Mouse (Mus musculus) heart, adult 9 months (tissue): Measurements from ENCODE around the gene Slc48a1.
A peak's percentile ranks its signal among the peaks of the same experiment; 100 is the strongest.

Experiments
- DNase-seq, 2 experiments: peaks; one replicate each; pipeline ENCODE4 v3.0.0; 2022; ENCODE audit warnings: low spot score in 2 of 2

Gene Slc48a1

GRCm38 (mm10) chr15:97782749-97783105 is 4.4 kb downstream of the Slc48a1 start:
- DNase-seq: peak; percentile 70 to 73

GRCm38 (mm10) chr15:97784092-97784559 is 5.8 kb downstream of the Slc48a1 start:
- DNase-seq: peak; percentile 80 to 81

DNA sequence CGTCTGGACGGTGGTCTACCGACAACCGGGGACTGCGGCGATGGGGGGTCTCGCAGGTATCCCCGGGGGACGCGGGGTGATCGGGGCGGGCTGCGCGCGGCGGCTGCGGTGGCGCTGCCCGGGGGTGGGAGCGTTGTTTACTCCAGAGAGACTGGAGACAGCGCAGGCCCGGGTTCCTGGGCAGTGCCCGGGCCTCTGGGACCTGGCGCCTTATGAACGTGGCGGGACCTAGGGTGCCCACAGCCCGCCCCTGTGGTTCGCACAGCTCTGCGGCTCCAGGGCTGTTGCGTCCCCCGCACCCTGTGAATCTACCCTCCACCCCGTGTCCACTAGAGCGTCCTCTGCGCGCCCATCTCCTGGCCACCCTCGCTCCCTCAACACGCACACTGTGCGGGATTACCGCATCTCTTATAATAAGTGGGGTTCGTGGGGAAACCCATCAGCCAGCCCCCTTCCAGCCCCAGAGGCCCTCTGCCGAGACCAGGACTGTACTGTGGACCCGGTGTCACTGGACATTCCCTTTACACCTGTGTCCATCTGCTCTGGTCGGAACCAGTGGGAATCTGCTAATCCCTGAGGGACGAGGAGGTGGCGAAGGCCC is 6.3 kb downstream of the Slc48a1 start:
- DNase-seq: no peak

DNA sequence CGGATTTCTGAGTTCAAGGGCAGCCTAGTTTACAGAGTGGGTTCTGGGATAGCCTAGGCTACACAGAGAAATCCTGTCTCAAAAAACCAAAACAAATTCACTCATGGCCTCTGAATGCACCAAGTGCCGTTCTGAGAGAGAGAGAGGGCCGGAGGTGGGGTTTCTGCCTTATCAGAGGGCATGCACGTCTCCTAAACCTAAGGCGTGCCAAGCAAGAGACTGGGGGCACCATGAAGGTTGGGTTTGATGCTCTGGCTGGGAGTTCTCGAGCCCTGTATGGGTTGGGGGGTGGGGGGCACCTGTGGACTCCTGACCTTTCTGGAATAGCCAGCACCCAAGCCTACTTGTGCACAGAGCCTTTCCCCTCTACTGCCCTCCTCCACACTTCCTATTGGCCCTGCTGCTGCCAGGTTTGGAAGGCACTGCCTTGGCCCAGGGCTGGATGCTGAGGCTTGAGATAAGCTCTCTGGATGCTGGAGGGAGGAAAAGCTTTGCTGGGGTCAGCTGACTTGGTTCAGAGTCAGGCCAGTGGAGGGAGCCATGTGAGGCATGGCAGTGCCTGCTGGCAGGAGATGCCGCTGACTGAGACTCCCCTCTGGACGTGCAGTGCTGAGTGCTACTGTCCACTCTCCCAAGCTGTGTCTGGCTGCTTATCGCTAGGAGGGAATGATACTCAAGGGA is 7.6 kb downstream of the Slc48a1 start:
- DNase-seq: peak; percentile 55 to 60

- peak in 1 of 2 experiments; percentile 46 for DNase-seq
Observed at GRCm38 (mm10) chr15:97786412-97787112, 8.2 kb downstream of the Slc48a1 start.

GRCm38 (mm10) chr15:97787148-97787798 is 9.0 kb downstream of the Slc48a1 start:
- DNase-seq: no peak

GRCm38 (mm10) chr15:97787799-97788667 is 9.7 kb downstream of the Slc48a1 start:
- DNase-seq: no peak

- peak in 1 of 2 experiments; percentile 38 for DNase-seq
Observed at GRCm38 (mm10) chr15:97788821-97789220, 10.5 kb downstream of the Slc48a1 start.

DNA sequence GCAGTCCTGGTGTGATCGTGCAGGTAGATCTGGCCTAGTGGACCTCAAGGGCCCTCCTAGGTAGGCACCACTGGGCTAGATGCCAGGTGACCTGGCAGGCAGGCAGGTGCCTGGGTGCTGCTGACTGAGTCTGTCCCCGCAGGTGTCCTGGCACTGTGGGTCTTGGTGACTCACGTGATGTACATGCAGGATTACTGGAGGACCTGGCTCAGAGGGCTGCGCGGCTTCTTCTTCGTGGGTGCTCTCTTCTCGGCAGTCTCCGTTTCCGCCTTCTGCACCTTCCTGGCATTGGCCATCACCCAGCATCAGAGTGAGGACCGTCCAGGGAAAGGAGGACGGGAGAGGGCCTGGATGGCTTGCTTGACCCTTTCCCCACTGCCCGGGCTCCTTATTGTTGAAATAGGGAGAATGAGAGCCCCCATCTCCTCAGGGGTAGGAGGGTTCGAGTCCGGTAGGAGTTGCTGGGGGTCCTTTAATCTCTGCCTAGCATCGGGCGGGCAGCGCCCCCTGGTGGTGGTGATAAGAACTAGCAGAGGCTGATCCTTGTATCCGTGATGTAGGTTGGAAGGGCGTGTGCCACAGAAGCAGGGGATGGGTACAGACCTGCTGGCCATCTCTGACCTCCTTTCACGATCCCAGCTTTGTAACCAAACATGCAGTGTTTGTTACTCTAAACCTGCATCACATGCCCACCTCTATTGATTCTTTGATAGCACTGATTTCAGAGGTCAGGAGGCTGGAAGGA is 11.6 kb downstream of the Slc48a1 start:
- DNase-seq: no peak

GRCm38 (mm10) chr15:97791126-97791700 is 12.9 kb downstream of the Slc48a1 start:
- DNase-seq: no peak

DNA sequence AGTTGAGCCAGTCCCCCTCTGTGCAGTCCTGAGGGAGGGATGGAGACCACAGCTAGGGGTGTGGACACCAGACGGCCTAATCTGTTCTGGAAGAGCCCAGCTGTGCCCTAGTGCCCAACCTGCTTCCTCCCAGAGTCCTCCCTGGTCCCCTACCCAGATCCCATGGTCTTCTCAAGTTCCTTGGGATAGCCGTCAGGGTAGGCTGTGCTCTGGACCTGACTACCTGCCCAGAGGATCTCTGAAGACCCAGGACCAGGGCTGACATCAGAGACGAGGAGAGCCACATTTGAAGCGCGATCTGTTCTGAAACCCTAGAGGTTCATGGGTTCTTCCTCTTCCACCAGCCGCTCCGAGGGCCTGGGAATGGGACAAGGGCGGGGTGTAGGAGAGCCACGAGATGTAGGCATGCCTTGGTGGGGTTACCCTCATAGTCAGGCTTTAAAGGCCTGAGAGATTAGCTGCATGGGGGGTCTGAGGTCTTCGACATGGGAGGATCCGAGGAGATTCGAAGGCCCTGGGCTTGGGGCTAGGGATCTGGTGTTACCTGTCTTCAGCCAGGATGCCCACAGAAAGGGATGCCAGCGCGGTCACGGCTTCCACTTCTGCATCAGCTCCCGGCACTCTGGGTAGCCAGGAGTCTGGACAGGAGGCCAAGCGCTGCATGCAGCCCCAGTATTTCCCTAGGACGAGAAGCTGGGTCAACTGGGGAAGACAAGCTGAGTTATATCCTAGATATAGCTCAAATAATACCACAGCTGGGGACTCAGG is 15.2 kb downstream of the Slc48a1 start:
- DNase-seq: no peak

GRCm38 (mm10) chr15:97794268-97794667 is 15.9 kb downstream of the Slc48a1 start:
- no peak for DNase-seq

- no peak for DNase-seq
Observed at GRCm38 (mm10) chr15:97795559-97796235, 17.4 kb downstream of the Slc48a1 start.

DNA sequence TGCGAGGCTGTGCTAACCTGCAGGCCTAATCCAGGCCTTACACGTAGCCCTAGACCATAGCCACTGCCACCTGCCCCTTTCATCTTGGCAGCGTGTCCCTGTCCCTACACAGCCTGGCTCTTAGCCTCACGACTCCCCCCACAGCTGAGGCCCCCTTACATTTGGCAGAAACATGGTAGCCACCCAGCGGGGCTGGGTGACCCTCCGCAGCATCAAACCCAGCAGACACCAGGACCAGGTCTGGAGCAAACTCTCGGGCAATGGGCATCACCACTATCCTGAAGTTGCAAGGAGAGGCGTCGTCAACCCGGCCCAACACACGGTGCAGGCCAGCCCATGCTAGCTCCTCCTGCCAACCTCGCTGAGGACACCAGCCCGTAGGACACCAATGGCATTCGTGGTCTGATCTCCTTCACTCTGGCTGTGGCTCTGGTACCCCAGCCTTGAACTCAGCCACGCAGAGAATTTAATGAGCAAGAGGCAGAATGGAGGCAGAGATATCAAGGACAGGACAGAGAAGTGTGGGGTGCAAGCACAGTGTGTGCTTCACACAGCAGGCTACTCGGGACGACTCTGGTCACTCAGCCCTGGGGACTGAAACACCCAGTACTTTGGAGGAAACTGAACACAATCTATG is 18.5 kb downstream of the Slc48a1 start:
- no peak for DNase-seq

DNA sequence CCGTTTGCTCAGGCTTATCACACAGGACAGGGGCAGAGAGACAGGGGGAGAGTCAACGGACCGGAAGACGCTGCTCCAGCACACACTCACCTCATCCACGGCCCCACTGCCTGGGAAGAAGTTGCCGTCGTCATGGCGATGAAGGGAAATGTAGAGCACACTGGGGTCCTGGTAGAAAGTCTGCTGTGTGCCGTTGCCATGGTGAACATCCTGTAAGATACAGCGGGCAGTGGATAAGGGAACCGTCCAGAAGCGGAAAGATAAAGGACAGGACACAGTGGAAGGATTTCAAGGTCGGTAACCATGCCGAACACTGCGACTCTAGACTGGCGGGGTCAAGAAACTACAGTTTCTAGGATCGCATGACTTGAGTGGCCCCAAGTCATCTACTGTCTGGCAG is 19.8 kb downstream of the Slc48a1 start:
- DNase-seq: no peak

- DNase-seq: no peak
Observed at GRCm38 (mm10) chr15:97799446-97799845, 21.1 kb downstream of the Slc48a1 start.

DNA sequence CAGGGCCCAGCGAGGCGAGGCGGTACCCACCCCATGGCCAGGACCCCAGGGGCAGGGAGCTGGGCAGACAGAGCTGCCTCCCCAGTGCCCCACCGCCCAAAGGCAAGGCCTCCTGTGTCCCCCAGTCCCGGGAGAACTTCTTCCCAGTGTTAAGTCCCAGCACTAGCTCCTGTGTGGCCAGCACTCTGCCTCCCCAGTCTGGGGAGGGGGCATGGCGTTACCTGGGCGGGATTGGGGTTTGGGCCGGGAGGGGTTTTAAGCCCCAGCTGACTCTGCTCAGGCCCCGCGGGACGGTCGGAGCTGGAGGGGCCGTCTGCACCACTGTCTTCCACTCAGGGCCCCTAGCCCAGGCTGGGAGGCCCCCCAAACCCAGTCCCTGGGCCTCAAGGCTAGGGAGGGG is 22.5 kb downstream of the Slc48a1 start:
- DNase-seq: no peak

DNA sequence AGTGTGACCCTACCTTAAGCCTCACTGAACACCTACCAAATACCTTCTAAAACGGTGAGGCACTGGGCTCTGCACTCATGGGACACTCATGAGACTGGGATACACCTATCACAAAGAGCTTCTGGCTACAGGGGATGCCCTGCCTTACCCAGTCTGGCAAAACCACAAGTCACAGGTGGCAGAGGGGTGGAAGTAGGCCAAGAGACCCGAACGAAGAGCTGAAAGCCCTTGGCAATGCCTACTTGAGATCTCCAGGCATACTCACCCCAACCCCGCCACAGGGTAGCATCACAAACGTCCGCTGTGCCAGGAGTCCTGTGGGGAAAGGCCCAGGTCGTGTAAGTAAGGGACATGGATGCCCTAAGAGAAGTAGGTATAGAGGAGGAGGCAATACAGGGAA is 23.5 kb downstream of the Slc48a1 start:
- DNase-seq: no peak

DNA sequence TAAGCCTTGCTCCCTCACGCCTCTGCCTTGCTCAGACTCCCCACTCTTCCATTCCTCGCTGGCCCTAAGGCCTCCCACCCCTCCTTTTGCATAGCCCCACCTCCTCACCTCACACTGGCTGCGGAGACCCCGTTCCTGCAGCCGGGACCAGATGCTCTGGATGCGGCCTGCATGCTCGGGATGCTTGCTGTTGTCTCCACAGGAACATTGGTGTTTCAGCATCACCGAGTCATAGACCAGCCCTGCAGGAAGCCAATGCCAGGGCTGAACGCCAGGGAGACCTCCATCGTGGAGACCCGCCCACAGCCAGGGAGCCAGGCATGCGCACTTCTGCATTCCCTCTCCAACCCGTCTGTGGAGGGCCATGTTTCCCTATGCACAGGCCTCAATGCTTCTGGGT is 24.3 kb downstream of the Slc48a1 start:
- DNase-seq: no peak
